Mouse (Mus musculus) kidney, postnatal 0 days (tissue): Measurements from ENCODE around the gene Kcnc1. TPM values are rescaled to one million over a fixed set of nuclear protein-coding genes. Genes with fewer than 3 reads are reported as not detected.

Experiments used
- ATAC-seq: fragments of 200-750 bp; cut with Nextera tagmentation; replicated peaks from 2 replicates; pipeline ENCODE4 v1.8.0; 2017; ENCODE audit warnings: low read depth, moderate number of reproducible peaks, moderate TSS enrichment, moderate library complexity; ENCODE audit not compliant: low FRiP score
- DNase-seq: peaks from one replicate; pipeline ENCODE4 v3.0.0-alpha.2; 2016; ENCODE audit warnings: low spot score
- H3K27ac ChIP-seq: fragments of 300-500 bp; sonication (generic); 2 replicates; pipeline ENCODE4 v1.5.1; 2014; ENCODE audit warnings: mild to moderate bottlenecking
- H3K27me3 ChIP-seq: fragments of 300-500 bp; sonication (generic); 2 replicates; pipeline ENCODE4 v1.6.1; 2014; ENCODE audit warnings: low read length, mixed read lengths; ENCODE audit not compliant: insufficient read depth
- H3K36me3 ChIP-seq: fragments of 300-500 bp; sonication (generic); 2 replicates; pipeline ENCODE4 v1.6.1; 2014; ENCODE audit warnings: low read length, mixed read lengths; ENCODE audit not compliant: insufficient read depth
- H3K4me1 ChIP-seq: fragments of 300-500 bp; sonication (generic); replicated peaks from 2 replicates; pipeline ENCODE4 v1.6.1; 2014; ENCODE audit warnings: antibody characterized with exemption, low read length, mixed read lengths; ENCODE audit not compliant: insufficient read depth
- H3K4me2 ChIP-seq: fragments of 300-500 bp; sonication (generic); 2 replicates; pipeline ENCODE4 v1.6.1; 2014; ENCODE audit warnings: mild to moderate bottlenecking, low read length, moderate library complexity, mixed read lengths
- H3K4me3 ChIP-seq: fragments of 300-500 bp; sonication (generic); replicated peaks from 2 replicates; pipeline ENCODE4 v1.5.1; 2014; ENCODE audit warnings: low read depth, low read length
- H3K9ac ChIP-seq: fragments of 300-500 bp; sonication (generic); 2 replicates; pipeline ENCODE4 v1.6.1; 2014; ENCODE audit warnings: low read depth, low read length
- H3K9me3 ChIP-seq: fragments of 300-500 bp; sonication (generic); replicated peaks from 2 replicates; pipeline ENCODE4 v1.6.1; 2016; ENCODE audit warnings: low read length, inconsistent platforms, mixed read lengths
- CTCF ChIP-seq: IDR thresholded peaks from 2 replicates; pipeline ENCODE4 v1.5.1; 2016; ENCODE audit warnings: antibody characterized with exemption, low read depth, mild to moderate bottlenecking, moderate library complexity
- WGBS: fragments of 180-500 bp; shearing (Covaris S2); extraction: QIAGEN DNeasy Blood & Tissue Kit; methylation state at CpG from one replicate; pipeline ENCODE4 v1.1.7; 2014; 5-methylcytosine and 5-hydroxymethylcytosine counted together
- polyA plus RNA-seq: library from polyadenylated mRNA; unstranded; fragments of >200 nt; fragmentation: Nextera tagmentation; extraction: Ambion mirVana; gene quantifications from 2 replicates; pipeline ENCODE4 v1.2.1, GENCODE M21; 2015

Gene Kcnc1
- polyA plus RNA-seq, 1 experiment from 2014 or later: 0.08 TPM

- TF ChIP-seq CTCF: no peak
- ATAC-seq: no peak
- 73% methylated on average over 5 of the region's 5 CpGs for WGBS
These were observed 79.2 kb downstream of the Kcnc1 start for GRCm38 (mm10) chr7:46475464-46475863.

GRCm38 (mm10) chr7:46477456-46477855 lies 81.2 kb downstream of the Kcnc1 start:
- Histone ChIP-seq H3K36me3 (no peaks in the 10 kb centered on the region), H3K9ac (no peak overlapping the region), H3K4me2 (no peak overlapping the region), H3K27ac (no peak overlapping the region), H3K9me3 (no peaks in the 10 kb centered on the region), H3K4me1 (no peaks in the 10 kb centered on the region), H3K4me3 (no peak overlapping the region), H3K27me3 (no peaks in the 10 kb centered on the region)
- no peak for TF ChIP-seq CTCF
- 95% methylated on average over 3 of the region's 3 CpGs for WGBS
- no peak for ATAC-seq
- DNase-seq: no peak

More at GRCm38 (mm10) chr7:46475464-46475863, 79.2 kb downstream of the Kcnc1 start:
- no peaks in the 10 kb centered on the region for H3K27me3 ChIP-seq
- no peak overlapping the region for H3K9ac ChIP-seq
- no peak overlapping the region for H3K4me3 ChIP-seq
- H3K4me2 ChIP-seq: no peak overlapping the region
- H3K36me3 ChIP-seq: no peaks in the 10 kb centered on the region
- DNase-seq: peak; percentile 42
- no peaks in the 10 kb centered on the region for H3K4me1 ChIP-seq
- H3K27ac ChIP-seq: no peak overlapping the region
- H3K9me3 ChIP-seq: no peaks in the 10 kb centered on the region

- no peak for TF ChIP-seq CTCF
These were observed 83.5 kb downstream of the Kcnc1 start for GRCm38 (mm10) chr7:46479793-46480192.

GRCm38 (mm10) chr7:46482099-46482531 lies 85.8 kb downstream of the Kcnc1 start:
- H3K27ac ChIP-seq: no peak overlapping the region
- no peak for DNase-seq
- no peak overlapping the region for H3K9ac ChIP-seq
- no peaks in the 10 kb centered on the region for H3K27me3 ChIP-seq
- 78% methylated on average over 2 of the region's 2 CpGs for WGBS
- TF ChIP-seq CTCF: no peak
- no peaks in the 10 kb centered on the region for H3K36me3 ChIP-seq
- ATAC-seq: 0 out of 2 replicates have a peak, but pooled peaks have one; percentile 33
- H3K4me1 ChIP-seq: no peaks in the 10 kb centered on the region
- no peaks in the 10 kb centered on the region for H3K9me3 ChIP-seq
- H3K4me2 ChIP-seq: no peak overlapping the region
- H3K4me3 ChIP-seq: no peak overlapping the region

More at GRCm38 (mm10) chr7:46479793-46480192, 83.5 kb downstream of the Kcnc1 start:
- Histone ChIP-seq H3K4me2 (no peak overlapping the region), H3K4me1 (no peaks in the 10 kb centered on the region), H3K9ac (no peak overlapping the region), H3K9me3 (no peaks in the 10 kb centered on the region), H3K27ac (no peak overlapping the region), H3K36me3 (no peaks in the 10 kb centered on the region), H3K4me3 (no peak overlapping the region), H3K27me3 (no peaks in the 10 kb centered on the region)
- DNase-seq (no peak), ATAC-seq (no peak)
- 47% methylated on average over 6 of the region's 6 CpGs for WGBS

DNA sequence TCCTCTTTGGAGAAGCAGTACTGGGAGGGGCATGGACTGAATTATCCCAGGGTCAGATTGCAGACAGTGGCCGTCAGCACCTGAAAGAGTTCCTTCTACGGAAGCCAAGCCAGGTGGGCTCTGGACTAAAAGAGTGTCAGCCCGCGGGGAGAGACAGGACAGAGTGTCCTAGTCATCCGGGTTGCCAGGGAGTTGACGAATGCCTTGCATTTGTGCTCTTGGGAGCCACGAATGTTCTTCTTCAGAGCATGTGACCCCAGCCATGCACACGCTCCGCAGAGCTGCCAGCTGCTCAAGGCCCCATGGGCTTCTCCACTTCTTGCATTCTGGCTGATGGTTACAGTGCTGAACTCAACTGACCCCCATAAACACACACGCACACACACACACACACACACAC lies 86.8 kb downstream of the Kcnc1 start:
- Histone ChIP-seq H3K9ac (no peak overlapping the region), H3K4me1 (no peaks in the 10 kb centered on the region), H3K36me3 (no peaks in the 10 kb centered on the region), H3K4me3 (no peak overlapping the region), H3K4me2 (no peak overlapping the region), H3K27me3 (no peaks in the 10 kb centered on the region), H3K9me3 (no peaks in the 10 kb centered on the region), H3K27ac (no peak overlapping the region)
- no peak for TF ChIP-seq CTCF
- DNase-seq (no peak), ATAC-seq (no peak)
- 49% methylated on average over 10 of the region's 10 CpGs for WGBS

- 43% methylated on average over 6 of the region's 6 CpGs for WGBS
- no peaks in the 10 kb centered on the region for H3K27me3 ChIP-seq
- ATAC-seq (no peak), DNase-seq (no peak)
- H3K27ac ChIP-seq: no peak overlapping the region
- H3K4me3 ChIP-seq: no peak overlapping the region
- no peaks in the 10 kb centered on the region for H3K4me1 ChIP-seq
- no peak overlapping the region for H3K9ac ChIP-seq
- H3K4me2 ChIP-seq: no peak overlapping the region
- H3K36me3 ChIP-seq: no peaks in the 10 kb centered on the region
- no peak for TF ChIP-seq CTCF
- H3K9me3 ChIP-seq: no peaks in the 10 kb centered on the region
These were observed 87.9 kb downstream of the Kcnc1 start for GRCm38 (mm10) chr7:46484223-46484622.

GRCm38 (mm10) chr7:46486761-46487160 lies 90.5 kb downstream of the Kcnc1 start:
- no peaks in the 10 kb centered on the region for H3K36me3 ChIP-seq
- no peak overlapping the region for H3K4me2 ChIP-seq
- no peaks in the 10 kb centered on the region for H3K9me3 ChIP-seq
- no peak overlapping the region for H3K9ac ChIP-seq
- WGBS: 70% methylated on average over 5 of the region's 5 CpGs
- H3K4me3 ChIP-seq: no peak overlapping the region
- no peak for TF ChIP-seq CTCF
- H3K27ac ChIP-seq: no peak overlapping the region
- H3K27me3 ChIP-seq: no peaks in the 10 kb centered on the region
- no peak for DNase-seq
- ATAC-seq: no peak
- H3K4me1 ChIP-seq: no peaks in the 10 kb centered on the region
